Mouse (Mus musculus): ENCODE measurements around the gene Rap1gds1.

DNA sequence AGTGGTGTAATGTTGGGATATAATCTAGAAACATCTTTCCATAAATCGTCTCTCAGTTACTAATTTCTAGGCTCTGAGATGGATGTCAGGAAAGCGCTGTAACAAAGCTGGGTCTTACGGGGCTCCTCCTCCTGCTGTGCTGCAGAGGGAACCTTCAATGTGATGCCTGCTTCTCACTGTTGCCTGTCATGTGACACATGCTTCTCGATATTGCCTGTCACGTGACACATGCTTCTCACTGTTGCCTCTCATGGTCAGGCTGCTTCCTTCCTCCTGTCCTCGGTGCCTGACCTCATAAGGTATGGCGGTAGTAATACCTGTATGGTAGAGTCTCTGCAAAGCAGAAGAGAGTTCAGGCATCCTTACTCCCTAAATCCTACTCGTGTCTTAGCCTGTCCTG, 162.5 kb downstream of the Rap1gds1 start:
- TF ChIP-seq CTCF (IDR thresholded peaks at IDR 0.05; ENCODE audit: borderline replicate concordance, control insufficient read depth, extremely low read depth, insufficient read depth, low read length, poor library complexity), result no peak
- TF ChIP-seq POLR2A (IDR thresholded peaks at IDR 0.05; ENCODE audit: control insufficient read depth, extremely low read depth, insufficient read depth, low read length, poor library complexity), result no peak
